Mouse (Mus musculus) forebrain, embryonic 16.5 days (tissue): ENCODE results near the gene Ankrd9. TPM values are rescaled to one million over a fixed set of nuclear protein-coding genes. Genes with fewer than 3 reads are reported as not detected.

Source experiments
- ATAC-seq: fragments of 200-750 bp; cut with Nextera tagmentation; 2 replicates; pipeline ENCODE4 v1.8.0; 2017; ENCODE audit warnings: mild to moderate bottlenecking, moderate library complexity
- H3K27ac ChIP-seq: fragments of 300-500 bp; sonication (generic); 2 replicates; pipeline ENCODE4 v1.5.1; 2014; ENCODE audit warnings: low read length, control low read depth
- H3K27me3 ChIP-seq: fragments of 300-500 bp; sonication (generic); replicated peaks from 2 replicates; pipeline ENCODE4 v1.6.1; 2014; ENCODE audit warnings: low read length; ENCODE audit not compliant: control insufficient read depth, insufficient read depth
- H3K36me3 ChIP-seq: fragments of 300-500 bp; sonication (generic); 2 replicates; pipeline ENCODE4 v1.6.1; 2014; ENCODE audit not compliant: control insufficient read depth, insufficient read depth
- H3K4me1 ChIP-seq: fragments of 300-500 bp; sonication (generic); replicated peaks from 2 replicates; pipeline ENCODE4 v1.6.1; 2014; ENCODE audit warnings: low read length; ENCODE audit not compliant: control insufficient read depth, insufficient read depth
- H3K4me2 ChIP-seq: fragments of 300-500 bp; sonication (generic); 2 replicates; pipeline ENCODE4 v1.6.1; 2014; ENCODE audit warnings: mild to moderate bottlenecking, low read length, control low read depth
- H3K4me3 ChIP-seq: fragments of 300-500 bp; sonication (generic); replicated peaks from 2 replicates; pipeline ENCODE4 v1.5.1; 2014; ENCODE audit warnings: mild to moderate bottlenecking, low read length, control low read depth
- H3K9ac ChIP-seq: fragments of 300-500 bp; sonication (generic); replicated peaks from 2 replicates; pipeline ENCODE4 v1.6.1; 2014; ENCODE audit warnings: low read depth, low read length, control low read depth
- H3K9me3 ChIP-seq: fragments of 300-500 bp; sonication (generic); 2 replicates; pipeline ENCODE4 v1.6.1; 2016; ENCODE audit warnings: low read length; ENCODE audit not compliant: control insufficient read depth
- WGBS: fragments of 180-500 bp; shearing (Covaris S2); extraction: QIAGEN DNeasy Blood & Tissue Kit; methylation state at CpG from one replicate; pipeline ENCODE4 v1.1.7; 2014; 5-methylcytosine and 5-hydroxymethylcytosine counted together
- polyA plus RNA-seq: library from polyadenylated mRNA; unstranded; fragments of >200 nt; fragmentation: Nextera tagmentation; extraction: Ambion mirVana; gene quantifications from 2 replicates; pipeline ENCODE4 v1.2.1, GENCODE M21; 2015

The Ankrd9 gene
- polyA plus RNA-seq, 1 experiment from 2014 or later: 6.1 TPM

GRCm38 (mm10) chr12:110953443-110953842 is 25.4 kb downstream of the Ankrd9 start:
- no peak overlapping the region for H3K4me2 ChIP-seq
- H3K4me1 ChIP-seq: no peaks in the 10 kb centered on the region
- H3K36me3 ChIP-seq: peaks cover 4% of the 10 kb centered on the region; the same call in 1 of the 2 replicates
- H3K27me3 ChIP-seq: no peaks in the 10 kb centered on the region
- no peak overlapping the region for H3K4me3 ChIP-seq
- WGBS: 92% methylated on average over 3 of the region's 3 CpGs
- H3K27ac ChIP-seq: no peak overlapping the region
- ATAC-seq: no peak
- H3K9ac ChIP-seq: no peak overlapping the region
- H3K9me3 ChIP-seq: no peaks in the 10 kb centered on the region

GRCm38 (mm10) chr12:110952628-110953385 is 26.0 kb downstream of the Ankrd9 start:
- H3K36me3 ChIP-seq: peaks cover 4% of the 10 kb centered on the region; the same call in 1 of the 2 replicates
- H3K9me3 ChIP-seq: no peaks in the 10 kb centered on the region
- 82% methylated on average over 6 of the region's 6 CpGs for WGBS
- no peaks in the 10 kb centered on the region for H3K27me3 ChIP-seq
- H3K4me2 ChIP-seq: no peak overlapping the region
- no peak overlapping the region for H3K27ac ChIP-seq
- no peak for ATAC-seq
- H3K4me1 ChIP-seq: no peaks in the 10 kb centered on the region
- no peak overlapping the region for H3K9ac ChIP-seq
- no peak overlapping the region for H3K4me3 ChIP-seq

- Histone ChIP-seq H3K9ac (no peak overlapping the region), H3K9me3 (no peaks in the 10 kb centered on the region), H3K4me2 (no peak overlapping the region), H3K27me3 (no peaks in the 10 kb centered on the region), H3K27ac (no peak overlapping the region), H3K36me3 (peaks cover 4% of the 10 kb centered on the region; the same call in 1 of the 2 replicates), H3K4me1 (no peaks in the 10 kb centered on the region), H3K4me3 (no peak overlapping the region)
- ATAC-seq: no peak
- 89% methylated on average over 7 of the region's 7 CpGs for WGBS
Measured at GRCm38 (mm10) chr12:110951236-110951635, 27.6 kb downstream of the Ankrd9 start.

- 72% methylated on average over 4 of the region's 4 CpGs for WGBS
- Histone ChIP-seq H3K4me3 (no peak overlapping the region), H3K36me3 (peaks cover 4% of the 10 kb centered on the region; the same call in 1 of the 2 replicates), H3K27me3 (no peaks in the 10 kb centered on the region), H3K9me3 (no peaks in the 10 kb centered on the region), H3K27ac (no peak overlapping the region), H3K9ac (no peak overlapping the region), H3K4me2 (no peak overlapping the region), H3K4me1 (no peaks in the 10 kb centered on the region)
- no peak for ATAC-seq
Measured at GRCm38 (mm10) chr12:110950151-110950550, 28.7 kb downstream of the Ankrd9 start.

DNA sequence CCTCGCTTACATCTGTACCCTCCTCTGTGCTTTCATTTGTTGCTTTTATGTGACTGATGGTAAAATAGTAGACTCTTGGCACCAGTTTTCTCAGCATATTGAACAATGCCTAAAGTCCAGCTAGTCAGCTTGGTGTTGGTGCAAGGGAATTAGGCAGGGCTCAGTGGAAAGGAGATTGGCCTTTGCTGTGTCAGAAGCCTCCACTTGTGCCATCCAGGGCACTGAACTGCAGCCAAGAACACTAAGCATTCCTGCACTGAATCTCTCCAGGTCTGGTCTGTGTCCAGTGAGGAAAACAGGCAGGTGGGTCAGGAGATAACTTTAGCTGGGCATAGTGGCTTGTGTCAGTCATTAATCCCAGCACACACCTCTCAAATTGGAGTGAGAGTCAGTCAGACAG is 29.4 kb downstream of the Ankrd9 start:
- no peak for ATAC-seq
- WGBS: 95% methylated on average over 1 of the region's 1 CpGs
- Histone ChIP-seq H3K9me3 (no peaks in the 10 kb centered on the region), H3K27me3 (no peaks in the 10 kb centered on the region), H3K4me2 (no peak overlapping the region), H3K36me3 (peaks cover 2% of the 10 kb centered on the region), H3K9ac (no peak overlapping the region), H3K4me3 (no peak overlapping the region), H3K27ac (no peak overlapping the region), H3K4me1 (no peaks in the 10 kb centered on the region)

DNA sequence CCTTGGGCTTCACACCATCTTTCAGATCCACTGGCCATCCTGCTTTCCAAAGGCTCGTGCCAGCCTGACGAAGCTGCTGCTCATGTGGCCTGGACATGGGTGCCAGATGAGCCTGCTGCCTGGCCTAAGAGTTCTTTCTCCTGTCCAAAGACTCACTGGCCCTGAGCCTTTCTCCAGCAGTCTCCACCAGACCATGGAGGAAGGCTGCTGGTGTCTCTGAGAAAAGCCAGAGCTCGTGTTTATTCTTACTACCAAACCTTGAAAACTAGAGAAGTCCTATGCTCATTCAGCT is 30.0 kb downstream of the Ankrd9 start:
- Histone ChIP-seq H3K9ac (no peak overlapping the region), H3K9me3 (no peaks in the 10 kb centered on the region), H3K27me3 (no peaks in the 10 kb centered on the region), H3K4me3 (no peak overlapping the region), H3K4me1 (no peaks in the 10 kb centered on the region), H3K36me3 (peaks cover 2% of the 10 kb centered on the region), H3K27ac (no peak overlapping the region), H3K4me2 (no peak overlapping the region)
- no peak for ATAC-seq
- 91% methylated on average over 3 of the region's 3 CpGs for WGBS

GRCm38 (mm10) chr12:110948082-110948909 is 30.5 kb downstream of the Ankrd9 start:
- no peak for ATAC-seq
- WGBS: 94% methylated on average over 6 of the region's 6 CpGs
- H3K27me3 ChIP-seq: no peaks in the 10 kb centered on the region
- H3K9ac ChIP-seq: no peak overlapping the region
- H3K4me2 ChIP-seq: no peak overlapping the region
- no peak overlapping the region for H3K4me3 ChIP-seq
- no peaks in the 10 kb centered on the region for H3K9me3 ChIP-seq
- H3K36me3 ChIP-seq: peaks cover 2% of the 10 kb centered on the region
- H3K4me1 ChIP-seq: no peaks in the 10 kb centered on the region
- no peak overlapping the region for H3K27ac ChIP-seq

GRCm38 (mm10) chr12:110946216-110946615 is 32.6 kb downstream of the Ankrd9 start:
- ATAC-seq: no peak
- no peaks in the 10 kb centered on the region for H3K27me3 ChIP-seq
- no peak overlapping the region for H3K27ac ChIP-seq
- no peak overlapping the region for H3K4me2 ChIP-seq
- no peaks in the 10 kb centered on the region for H3K4me1 ChIP-seq
- H3K36me3 ChIP-seq: peaks cover 2% of the 10 kb centered on the region
- H3K4me3 ChIP-seq: no peak overlapping the region
- no peak overlapping the region for H3K9ac ChIP-seq
- WGBS: 84% methylated on average over 7 of the region's 7 CpGs
- no peaks in the 10 kb centered on the region for H3K9me3 ChIP-seq

GRCm38 (mm10) chr12:110940869-110941268 is 38.0 kb downstream of the Ankrd9 start:
- H3K36me3 ChIP-seq: peaks cover 6% of the 10 kb centered on the region
- WGBS: 92% methylated on average over 3 of the region's 3 CpGs
- H3K4me2 ChIP-seq: no peak overlapping the region
- ATAC-seq: no peak
- no peak overlapping the region for H3K9ac ChIP-seq
- no peak overlapping the region for H3K4me3 ChIP-seq
- no peak overlapping the region for H3K27ac ChIP-seq
- no peaks in the 10 kb centered on the region for H3K9me3 ChIP-seq
- no peaks in the 10 kb centered on the region for H3K27me3 ChIP-seq
- H3K4me1 ChIP-seq: 0 out of 2 replicates have a peak, but pooled peaks cover 2% of the 10 kb centered on the region
